Mouse (Mus musculus): ENCODE results near the gene Fbrsl1.

Fbrsl1 gene

DNA sequence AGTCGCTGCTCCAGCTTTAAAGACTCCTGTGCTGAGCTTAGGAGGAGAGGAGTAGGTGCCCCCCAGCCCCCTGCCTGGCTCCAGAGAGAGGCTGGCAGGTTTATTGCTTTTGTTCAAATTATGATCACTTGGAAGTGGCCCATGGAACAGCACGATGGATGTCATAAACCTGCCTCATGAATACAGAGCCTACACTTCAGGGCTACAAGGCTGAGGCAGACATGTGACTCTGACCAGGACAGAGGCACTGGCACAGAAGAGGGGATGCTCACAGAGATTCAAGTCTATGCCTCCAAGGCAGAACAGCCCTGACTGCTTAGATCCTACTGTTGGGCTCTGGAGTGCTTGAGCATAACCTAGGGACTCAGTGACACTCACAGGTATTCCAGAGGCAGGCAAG, 39.3 kb downstream of the Fbrsl1 start:
- no peak for DNase-seq

DNA sequence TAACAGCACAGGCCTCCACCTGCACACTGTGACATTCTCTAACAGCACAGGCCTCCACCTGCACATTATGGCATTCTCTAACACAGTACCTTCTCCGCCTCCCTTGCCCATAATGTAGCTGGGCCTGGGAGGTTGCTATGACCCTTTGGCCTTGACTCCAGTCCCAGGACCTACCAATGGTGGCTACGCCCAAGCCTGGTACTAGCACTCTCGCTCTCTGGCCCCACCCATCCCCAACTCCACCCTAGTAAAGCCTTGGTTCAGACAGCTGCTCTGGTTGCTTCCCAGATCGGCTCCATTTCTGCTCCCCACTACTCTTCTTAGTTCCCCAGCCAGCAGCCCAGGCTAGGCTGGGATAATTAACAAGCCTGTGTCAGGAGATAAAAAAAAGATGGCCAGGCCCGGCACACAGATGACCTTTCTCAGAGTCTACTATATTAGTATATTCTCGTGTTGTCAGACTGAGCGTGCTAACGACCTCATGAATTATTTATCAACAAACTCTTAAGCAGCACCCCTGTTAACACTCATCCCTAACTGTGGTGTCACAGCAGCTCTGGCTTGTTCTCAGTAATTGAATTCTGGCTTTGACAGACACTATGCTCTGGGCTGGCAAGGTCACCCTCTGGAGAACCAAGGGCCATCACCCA, 42.1 kb downstream of the Fbrsl1 start:
- no peak for DNase-seq

DNA sequence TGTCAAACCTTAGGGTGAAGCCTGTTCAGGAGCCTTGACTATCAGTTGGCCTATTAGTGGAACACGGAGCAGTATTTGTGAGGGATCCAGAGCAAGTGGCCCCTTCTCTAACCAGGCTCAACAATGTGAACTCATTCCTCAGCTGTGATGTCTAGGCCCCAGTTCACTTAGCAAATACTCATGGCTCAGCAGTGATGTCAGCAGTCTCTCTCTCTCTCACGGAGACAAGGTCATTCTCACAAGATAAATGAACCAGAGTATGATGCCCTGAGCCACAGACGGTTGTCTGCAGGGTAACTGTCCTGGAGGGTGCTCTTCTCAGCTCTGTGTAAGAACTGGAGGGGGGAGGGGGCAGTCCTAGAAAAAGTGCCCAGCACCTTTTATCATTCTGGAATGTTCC, 44.4 kb downstream of the Fbrsl1 start:
- DNase-seq: no peak

- no peak for DNase-seq
Measured at GRCm38 (mm10) chr5:110402557-110402956, 45.7 kb downstream of the Fbrsl1 start.

DNA sequence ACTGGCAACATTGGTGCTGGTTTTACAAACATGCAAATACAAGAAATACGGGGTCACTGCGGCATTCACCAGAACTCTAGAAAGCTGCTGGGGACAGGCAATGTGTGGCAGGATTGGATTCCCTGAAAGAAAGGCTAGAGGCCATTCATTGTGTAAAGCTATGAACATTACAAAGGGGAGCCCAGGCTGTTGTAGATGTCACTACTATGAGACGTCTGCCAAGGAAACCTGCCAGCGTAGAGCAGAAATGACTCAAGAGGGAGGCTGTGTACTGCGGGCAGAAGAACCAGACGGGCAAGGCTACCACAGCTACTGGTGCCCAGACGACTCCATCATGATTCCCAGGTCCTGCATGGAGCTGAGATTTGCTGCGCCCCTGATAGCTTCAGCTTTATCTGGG, 47.2 kb downstream of the Fbrsl1 start:
- no peak for DNase-seq

DNA sequence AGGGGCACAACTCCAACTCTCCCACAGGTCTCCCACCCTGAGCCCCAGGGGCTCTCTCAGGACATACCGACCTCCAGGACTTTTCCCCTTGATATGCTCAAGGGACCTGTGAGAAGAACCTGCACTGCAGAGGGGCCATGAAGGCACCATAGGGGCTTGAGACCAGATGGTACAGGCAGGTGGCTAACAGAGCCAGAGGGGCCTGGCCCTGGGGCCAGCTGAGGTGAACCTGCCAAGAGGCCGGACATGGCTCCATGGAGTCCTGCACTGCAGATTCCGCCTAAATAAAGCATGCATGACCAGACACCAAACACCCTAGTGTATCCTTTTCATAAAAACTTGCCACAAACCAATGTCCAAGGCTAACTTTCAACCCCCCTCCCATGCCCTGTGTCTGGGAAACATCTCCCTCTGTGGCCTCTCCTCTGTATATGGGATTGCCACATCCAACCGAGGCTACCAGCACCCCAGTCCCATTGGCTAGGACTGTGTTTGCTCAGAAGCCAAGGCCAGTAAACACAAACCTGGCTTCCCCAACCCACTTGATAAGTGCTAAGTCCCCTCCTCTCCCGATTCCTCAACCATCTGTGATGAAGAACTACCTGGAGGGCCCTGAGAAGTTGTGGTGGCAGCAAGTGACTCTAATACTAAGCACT, 53.2 kb downstream of the Fbrsl1 start:
- no peak for DNase-seq

DNA sequence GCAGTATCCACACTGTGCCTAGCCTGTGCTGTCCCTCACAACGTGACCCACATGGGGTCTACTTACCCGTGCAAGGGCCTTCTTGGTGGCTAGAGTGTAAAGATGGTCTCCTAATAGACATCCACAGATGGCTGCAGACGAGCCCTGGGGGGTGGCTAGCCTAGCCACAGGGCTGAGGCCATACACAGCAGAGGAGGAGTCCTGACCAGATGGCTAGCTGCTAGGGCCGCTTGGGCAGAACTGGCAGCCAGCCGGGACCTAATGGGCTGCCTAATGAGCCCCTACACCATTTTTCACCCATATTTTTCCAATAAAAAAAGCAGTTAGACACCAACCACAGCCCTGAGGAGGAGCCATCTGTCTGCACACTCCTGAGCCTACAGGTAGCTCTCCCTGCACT, 55.6 kb downstream of the Fbrsl1 start:
- no peak for DNase-seq

GRCm38 (mm10) chr5:110390631-110391030, 57.7 kb downstream of the Fbrsl1 start:
- no peak for DNase-seq

- DNase-seq: no peak
Measured at GRCm38 (mm10) chr5:110387332-110387731, 61.0 kb downstream of the Fbrsl1 start.

DNA sequence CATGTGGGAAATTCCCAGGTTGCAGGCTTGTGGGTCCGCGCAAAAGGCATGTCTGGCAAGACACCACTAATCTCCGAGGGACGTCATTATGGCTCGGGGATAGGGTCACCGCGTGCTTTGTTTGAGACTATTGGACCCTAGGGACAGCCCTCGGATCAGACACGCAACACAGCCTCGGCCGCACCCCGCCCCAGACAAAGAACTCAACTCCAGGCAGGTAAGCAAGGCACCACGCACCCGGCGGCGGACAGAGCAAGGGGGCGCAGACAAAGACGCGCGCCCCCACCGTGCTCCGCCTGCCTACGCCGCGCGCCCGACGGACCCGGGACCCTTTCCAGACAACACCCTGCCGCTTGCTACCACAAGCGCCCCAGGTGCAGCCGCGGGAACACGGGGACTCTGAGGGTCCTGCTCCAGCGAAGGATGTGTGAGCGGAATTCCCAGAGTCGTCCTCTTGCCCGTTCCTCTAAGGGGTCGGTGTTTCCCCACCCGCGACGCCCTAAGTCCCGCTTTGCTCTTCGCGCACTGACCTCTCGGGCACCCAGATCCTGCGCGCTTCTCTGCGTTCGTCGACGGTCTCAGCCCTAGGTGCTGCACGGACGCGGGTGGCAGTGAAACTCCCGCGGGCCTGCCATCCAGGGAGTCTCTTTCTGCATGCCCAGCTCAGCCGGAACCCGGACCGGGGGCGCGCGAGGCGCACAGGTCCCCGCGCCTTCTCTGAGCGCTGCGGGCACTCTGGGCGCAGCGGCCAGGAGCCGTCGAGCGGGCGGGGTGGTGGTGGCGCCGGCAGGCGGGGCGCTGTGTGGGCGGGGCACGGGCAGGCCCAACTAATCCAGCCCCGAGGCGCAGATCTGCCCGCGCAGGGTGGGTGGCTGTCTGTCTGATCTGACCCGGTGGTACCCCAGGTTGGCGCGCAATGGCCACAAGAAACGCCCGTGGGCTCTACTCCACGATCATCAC, 61.7 kb downstream of the Fbrsl1 start:
- peak; percentile 35 for DNase-seq

DNA sequence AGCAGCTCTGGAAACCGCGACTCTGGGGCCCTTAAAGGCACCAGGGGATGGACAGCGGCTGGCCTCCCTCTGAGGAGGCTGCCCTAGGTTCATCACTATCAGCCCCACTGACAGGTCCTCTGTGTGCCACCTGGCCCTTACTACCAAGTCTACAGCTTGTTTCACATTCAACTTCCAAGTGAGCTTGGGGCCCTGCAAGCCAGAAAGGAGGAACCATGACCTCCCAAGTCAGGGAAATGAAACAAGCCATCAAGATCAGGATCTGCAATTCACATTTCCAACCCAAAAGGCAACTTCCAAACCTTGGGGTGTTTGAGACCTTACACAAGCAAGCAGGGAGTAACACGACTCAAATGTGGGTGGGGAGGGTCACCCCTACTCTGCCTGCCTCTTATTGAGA, 63.0 kb downstream of the Fbrsl1 start:
- no peak for DNase-seq

DNA sequence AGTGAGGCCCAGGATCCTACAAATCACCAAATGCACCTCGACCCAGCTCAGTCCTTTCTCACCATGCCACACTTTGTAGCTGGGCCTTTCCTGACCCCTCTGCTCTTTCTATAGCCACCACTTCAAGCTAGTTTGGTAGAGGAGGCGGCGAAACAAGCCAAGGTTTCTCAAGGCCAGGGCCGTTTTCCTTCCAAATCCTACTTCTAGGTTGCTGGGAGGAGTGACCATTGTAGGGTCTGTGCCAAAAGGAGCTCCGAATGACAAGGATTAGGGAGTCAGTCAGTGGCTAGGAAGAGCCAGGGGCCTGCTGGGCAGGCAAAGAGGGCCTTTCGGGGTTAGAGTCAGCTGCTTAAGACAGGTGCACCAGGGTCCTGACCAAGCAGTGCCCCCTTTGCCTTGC, 63.8 kb downstream of the Fbrsl1 start:
- no peak for DNase-seq

DNA sequence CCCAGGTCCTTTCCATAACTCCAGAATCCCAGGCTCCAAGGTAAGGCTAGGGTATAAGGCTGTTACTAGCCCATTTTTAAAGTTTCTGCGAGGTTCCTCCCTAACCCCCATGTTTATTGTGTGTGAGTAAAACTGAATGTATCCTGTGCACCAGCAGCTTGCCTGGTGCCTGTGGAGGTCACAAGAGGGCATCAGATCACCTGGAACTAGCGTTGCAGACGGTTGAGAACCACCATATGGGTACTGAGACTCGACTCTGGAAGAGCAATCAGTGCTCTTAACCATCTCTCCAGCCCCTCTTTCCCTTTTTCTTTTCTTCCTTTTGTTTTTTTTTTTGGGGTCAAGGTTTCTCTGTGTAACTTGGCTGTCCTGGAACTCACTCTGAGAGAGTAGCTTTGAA, 68.5 kb downstream of the Fbrsl1 start:
- DNase-seq: no peak

GRCm38 (mm10) chr5:110379086-110379485, 69.2 kb downstream of the Fbrsl1 start:
- DNase-seq: no peak

DNA sequence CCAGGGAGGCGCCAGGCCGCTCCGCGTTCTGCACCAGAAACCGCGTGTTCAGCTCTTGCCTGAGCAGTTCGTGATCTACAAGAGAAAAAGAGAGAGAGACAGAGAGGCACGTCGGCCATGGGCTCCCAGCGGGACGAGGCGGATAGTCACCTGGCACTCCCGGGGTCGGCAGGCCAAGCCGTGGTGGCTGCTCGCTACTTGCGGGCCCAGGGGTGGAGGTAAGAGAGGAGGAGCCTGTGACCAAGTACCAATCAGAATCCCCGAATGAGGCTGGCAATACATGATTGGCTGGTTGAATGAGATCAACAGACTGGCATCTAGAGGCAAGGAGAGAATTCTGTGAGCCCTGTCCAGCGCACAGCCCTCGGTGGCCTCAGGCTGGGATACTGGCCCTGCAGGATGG, 70.1 kb downstream of the Fbrsl1 start:
- DNase-seq: no peak

DNA sequence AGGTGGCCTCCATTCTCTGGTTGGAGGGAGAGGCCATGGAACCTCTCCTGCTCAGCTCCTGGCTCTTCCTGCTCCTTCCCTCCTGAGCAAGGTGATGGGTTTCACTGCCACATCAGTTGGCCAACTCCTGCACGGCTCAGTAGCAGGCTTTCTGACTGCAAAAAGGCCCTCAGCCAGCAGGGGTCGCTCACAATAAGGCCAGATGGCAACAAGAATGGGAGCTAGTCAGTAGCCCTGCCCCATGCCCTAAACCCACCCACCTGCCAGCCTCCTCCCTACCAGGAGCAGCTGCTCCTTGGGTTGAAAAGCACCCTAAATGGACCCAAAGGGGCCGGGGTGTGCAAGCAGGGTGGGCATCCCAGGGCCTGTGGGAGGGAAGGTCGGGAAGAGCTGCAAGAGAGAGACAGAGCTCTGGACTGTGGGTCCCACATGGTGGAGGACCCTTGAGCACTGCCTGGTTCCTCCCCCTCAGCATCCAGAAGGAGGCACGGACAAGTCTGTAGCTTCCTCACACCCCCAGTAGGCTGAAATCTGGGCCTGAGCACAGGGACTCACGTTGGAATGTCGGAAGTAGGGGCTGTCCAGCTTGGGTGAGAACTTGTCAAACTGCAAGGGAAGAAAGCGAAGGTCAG, 71.4 kb downstream of the Fbrsl1 start:
- peak; percentile 70 for DNase-seq

GRCm38 (mm10) chr5:110363822-110364545, 84.3 kb downstream of the Fbrsl1 start:
- DNase-seq: no peak

DNA sequence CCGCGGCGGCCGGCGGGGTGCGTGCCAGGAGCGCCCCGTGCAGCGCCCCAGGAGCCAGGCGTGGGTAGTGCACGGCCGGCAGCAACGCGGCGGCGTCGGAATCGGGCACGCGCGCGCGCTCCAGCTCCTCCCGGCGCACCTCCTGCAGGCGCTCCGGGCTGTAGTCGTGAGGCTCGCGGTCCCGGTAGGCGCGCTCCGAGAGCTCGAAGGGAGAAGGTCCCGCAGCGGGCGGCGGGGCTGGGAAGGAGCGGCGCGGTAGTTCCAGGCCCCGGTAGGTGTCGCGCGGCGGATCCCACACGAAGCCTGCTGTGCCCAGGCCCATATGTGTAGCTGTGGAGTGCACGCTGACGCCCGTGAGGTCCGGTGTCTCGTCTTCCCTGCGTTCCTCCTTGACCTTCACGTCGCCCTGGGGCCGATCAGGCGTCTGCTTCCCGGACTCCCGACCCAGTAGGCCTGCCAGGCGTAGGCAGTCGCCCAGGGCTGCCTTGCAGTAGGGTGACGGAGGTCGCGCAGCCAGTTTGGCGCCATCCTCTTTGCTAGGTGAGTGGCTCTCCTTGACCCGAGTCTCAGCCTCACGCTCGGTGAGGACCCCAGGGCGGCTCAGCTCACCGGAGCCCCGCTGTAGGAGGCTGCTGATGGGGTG, 85.0 kb downstream of the Fbrsl1 start:
- DNase-seq: peak; percentile 77

DNA sequence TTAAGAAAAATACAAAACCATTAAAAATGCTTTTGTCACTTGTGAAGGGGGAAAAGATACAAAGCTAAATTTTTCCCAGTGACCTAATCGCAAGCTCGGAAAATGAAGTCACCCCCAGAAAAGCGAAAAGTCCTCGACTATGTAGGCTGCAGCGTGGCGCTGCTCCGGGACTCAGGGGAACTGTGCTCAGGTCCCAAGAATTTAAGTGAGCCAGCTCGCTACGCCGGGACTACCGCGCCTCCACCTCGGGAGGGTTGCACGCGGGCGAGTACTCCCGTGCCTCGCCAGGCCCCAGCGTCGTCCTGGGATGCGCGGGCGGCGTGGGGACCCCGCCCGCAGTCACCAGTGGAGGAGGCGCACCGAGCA, 85.5 kb downstream of the Fbrsl1 start:
- no peak for DNase-seq

- no peak for DNase-seq
Measured at GRCm38 (mm10) chr5:110361465-110361864, 86.8 kb downstream of the Fbrsl1 start.

- peak; percentile 77 for DNase-seq
Measured at GRCm38 (mm10) chr5:110357531-110358179, 90.6 kb downstream of the Fbrsl1 start.

DNA sequence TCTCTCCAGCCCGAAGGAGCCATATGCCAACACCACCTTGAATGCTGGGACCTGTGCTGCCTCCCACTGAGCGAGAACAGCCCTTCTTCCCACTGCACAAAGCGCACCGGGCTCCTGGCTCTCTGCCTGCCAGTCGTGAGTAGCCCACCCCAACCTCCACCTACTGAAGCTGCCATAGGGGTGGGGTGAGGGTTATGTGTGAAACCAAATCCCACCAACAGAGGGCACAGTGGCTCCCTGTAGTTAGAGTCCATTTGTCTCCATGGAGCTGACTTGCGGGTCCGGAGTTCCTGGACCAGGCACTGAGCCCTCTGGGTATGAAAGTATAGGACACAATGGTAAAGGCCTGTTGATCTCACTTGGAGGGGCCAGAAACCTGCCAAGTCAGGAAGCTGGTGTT, 93.6 kb downstream of the Fbrsl1 start:
- DNase-seq: peak; percentile 29
